Comparison of ENCODE assay signal across 11 mouse cellular contexts in the genomic region with DNA sequence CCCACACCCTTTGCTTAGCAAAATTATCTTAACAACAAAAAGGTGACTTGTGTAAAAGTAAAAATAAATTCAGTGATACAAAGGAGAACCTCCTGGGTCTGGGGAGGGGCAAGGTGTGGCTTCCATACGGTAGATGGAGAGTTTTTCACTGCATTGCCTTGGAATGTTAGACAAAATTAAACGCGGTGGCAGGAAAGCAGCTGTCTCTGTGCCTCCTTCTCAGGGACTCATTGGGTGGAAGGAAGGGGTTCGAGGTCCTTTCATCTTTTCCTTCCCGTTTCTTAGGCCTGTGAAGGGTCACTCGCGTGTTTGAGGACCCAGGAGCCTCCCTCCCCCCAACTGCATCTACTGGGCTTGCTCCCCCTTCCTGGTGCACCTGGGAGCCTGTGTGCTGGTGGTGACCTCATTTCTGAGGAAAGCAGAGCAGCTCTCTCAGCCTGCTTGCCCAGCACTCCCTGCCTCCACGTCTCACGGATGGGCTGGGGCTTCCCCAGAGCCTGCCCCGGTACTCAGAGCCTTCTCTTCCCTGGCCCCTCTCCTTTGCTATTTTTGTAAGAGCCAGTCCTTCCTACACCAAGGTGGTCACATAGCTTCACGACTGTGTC. TPM values are rescaled to one million over a fixed set of nuclear protein-coding genes. Genes with fewer than 3 reads are reported as not detected.
A peak's percentile ranks its signal among the peaks of the same experiment; 100 is the strongest.
DNase-seq lines count a peak whose midpoint lies in the region; ATAC-seq lines count a peak whose summit lies in the region.
"Had no signal": no experiment of that assay in that cellular context is flagged by ENCODE, and none has a peak within 500 bp of the region (broad histone marks: within the 10 kb centered on the region; RNA-seq: fewer than 3 reads in every experiment).

No protein-coding gene starts in this region.

- no peak for ATAC-seq in forebrain, embryonic 16.5 days
- ATAC-seq in midbrain, embryonic 16.5 days, result no peak
- ATAC-seq: inflammation-experienced regulatory T-cells, adult 6 months had no signal

- peak; percentile 23 for DNase-seq in embryo, embryonic 10.5 days (ENCODE audit: low spot score)
- DNase-seq in embryo, embryonic 11 days, result no peak
- DNase-seq in cerebellum, adult 9-10 months, result peak; percentile 72
- DNase-seq in adrenal gland, adult 2 months, result no peak
- DNase-seq in gastrocnemius, postnatal 25 days, result no peak
- DNase-seq in spleen, adult 12 weeks (ENCODE audit: low spot score), result no peak
- DNase-seq: liver, embryonic 13.5 days; thymus, postnatal 14 days had no signal

- peak overlapping the region; percentile 97 for H3K4me3 ChIP-seq in forebrain, embryonic 16.5 days (replicated peaks; ENCODE audit: low read length)
- peak overlapping the region; percentile 80 for H3K4me3 ChIP-seq in midbrain, embryonic 16.5 days (ENCODE audit: low read depth, low read length)
- H3K4me3 ChIP-seq: liver, embryonic 13.5 days had no signal

- peak overlapping the region; percentile 100 for H3K9ac ChIP-seq in forebrain, embryonic 16.5 days (replicated peaks; ENCODE audit: low read depth, low read length)
- H3K9ac ChIP-seq in midbrain, embryonic 16.5 days (ENCODE audit: low read depth, low read length), result peak overlapping the region; percentile 95
- H3K9ac ChIP-seq: liver, embryonic 13.5 days had no signal

- H3K27me3 ChIP-seq in forebrain, embryonic 16.5 days (replicated peaks; ENCODE audit: control insufficient read depth, insufficient read depth, low read length), result no peaks in the 10 kb centered on the region
- H3K27me3 ChIP-seq in midbrain, embryonic 16.5 days (ENCODE audit: control insufficient read depth, insufficient read depth, low read depth, low read length), result peaks cover 7% of the 10 kb centered on the region

- WGBS in forebrain, embryonic 16.5 days, result 2% methylated on average over 11 of the region's 11 CpGs
- 9% methylated on average over 11 of the region's 11 CpGs for WGBS in midbrain, embryonic 16.5 days

- H3K9me3 ChIP-seq in forebrain, embryonic 16.5 days (ENCODE audit: control insufficient read depth, low read length), result no peaks in the 10 kb centered on the region
- H3K9me3 ChIP-seq in midbrain, embryonic 16.5 days (replicated peaks; ENCODE audit: control insufficient read depth, low read length, poor library complexity, severe bottlenecking), result no peaks in the 10 kb centered on the region
- H3K9me3 ChIP-seq: liver, embryonic 13.5 days had no signal

- H3K36me3 ChIP-seq in forebrain, embryonic 16.5 days (ENCODE audit: control insufficient read depth, insufficient read depth), result no peaks in the 10 kb centered on the region; the same call in 1 of the 2 replicates
- no peaks in the 10 kb centered on the region for H3K36me3 ChIP-seq in midbrain, embryonic 16.5 days (ENCODE audit: control insufficient read depth, insufficient read depth, low read length)
- H3K36me3 ChIP-seq: liver, embryonic 13.5 days had no signal

- H3K4me1 ChIP-seq in forebrain, embryonic 16.5 days (replicated peaks; ENCODE audit: control insufficient read depth, insufficient read depth, low read length), result peaks cover 62% of the 10 kb centered on the region
- peaks cover 38% of the 10 kb centered on the region for H3K4me1 ChIP-seq in midbrain, embryonic 16.5 days (ENCODE audit: control insufficient read depth, insufficient read depth, low read length)

- H3K27ac ChIP-seq in forebrain, embryonic 16.5 days (ENCODE audit: low read length), result peak overlapping the region; percentile 93
- H3K27ac ChIP-seq in midbrain, embryonic 16.5 days (ENCODE audit: low read length), result peak overlapping the region; percentile 93
- H3K27ac ChIP-seq: liver, embryonic 13.5 days had no signal

- H3K4me2 ChIP-seq in forebrain, embryonic 16.5 days (ENCODE audit: low read length), result peak overlapping the region; percentile 99
- peak overlapping the region; percentile 85 for H3K4me2 ChIP-seq in midbrain, embryonic 16.5 days (ENCODE audit: low read length)
- H3K4me2 ChIP-seq: liver, embryonic 13.5 days had no signal

RNA-seq across cellular contexts. Expression of a gene that starts 41.0 kb away (rescaled TPM):
- 29.5 and 34.6 TPM in 2 replicates for polyA plus RNA-seq in forebrain, embryonic 16.5 days (2015; fragmentation: Nextera tagmentation; extraction: Ambion mirVana)
- polyA plus RNA-seq in midbrain, embryonic 16.5 days (2015; fragmentation: Nextera tagmentation; extraction: Ambion mirVana), result 19.7 and 22.0 TPM in 2 replicates
- total RNA-seq in adrenal gland, adult 2 months (2021), result 10 to 100 TPM; 65.7 to 69.3 TPM
- 49.3 and 50.1 TPM in 2 replicates for polyA plus RNA-seq in adrenal gland, adult 2 months (2012; rRNA removed)
- total RNA-seq in gastrocnemius, postnatal 25 days (2021), result 10 to 100 TPM; 33.8 to 34.3 TPM

Comparison
In these comparisons a context has a peak if more than half of its experiments do, and no peak if none do; other contexts are left out.
1. DNase-seq: peak in embryo, embryonic 10.5 days (single experiment) and cerebellum, adult 9-10 months (single experiment); none in embryo, embryonic 11 days (single experiment), adrenal gland, adult 2 months (single experiment), gastrocnemius, postnatal 25 days (single experiment) and spleen, adult 12 weeks (single experiment).